Mouse (Mus musculus) layer of hippocampus, adult 2 months (tissue): ENCODE measurements at regions not wholly inside any gene's neighbourhood (a gene's known extent, or its start where the extent isn't known, plus 50 kb on each side); places are given as distances from the start of the nearest gene placed in this dataset.

Experiments used
- DNase-seq, 2 experiments: peaks; one replicate each; pipeline ENCODE4 v3.0.0; 2022; ENCODE audit warnings: low spot score in 2 of 2
- H3K27ac ChIP-seq: fragments of 200-600 bp; 2 replicates; pipeline ENCODE4 v1.8.1; 2022
- H3K4me3 ChIP-seq: fragments of 200-600 bp; 2 replicates; pipeline ENCODE4 v1.8.1; 2022; ENCODE audit warnings: mild to moderate bottlenecking
- CTCF ChIP-seq: fragments of 200-600 bp; conservative IDR thresholded peaks from 2 replicates; pipeline ENCODE4 v1.8.1; 2022; ENCODE audit warnings: antibody characterized with exemption, mild to moderate bottlenecking, moderate library complexity

DNA sequence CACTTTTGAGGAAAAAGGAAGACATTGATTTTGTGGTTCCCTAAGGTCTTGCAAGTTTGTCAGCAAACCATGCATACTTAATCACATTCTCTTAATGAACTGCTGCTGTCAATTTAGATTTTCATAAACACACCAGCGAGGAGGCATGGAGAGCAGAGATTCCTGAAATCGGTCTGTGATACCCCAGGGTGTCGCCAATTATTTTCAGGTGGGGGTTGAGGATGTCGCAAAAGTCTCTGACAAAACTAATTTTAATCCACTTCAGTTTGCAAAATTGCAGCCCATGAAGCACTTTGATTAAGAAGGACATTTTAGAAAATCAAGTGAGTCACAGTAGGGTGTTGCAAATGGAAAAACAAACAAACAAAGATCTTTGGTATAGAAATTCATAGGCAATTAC lies 454.3 kb downstream of the Cdh11 start:
- no peak overlapping the region for H3K27ac ChIP-seq
- no peak for TF ChIP-seq CTCF

DNA sequence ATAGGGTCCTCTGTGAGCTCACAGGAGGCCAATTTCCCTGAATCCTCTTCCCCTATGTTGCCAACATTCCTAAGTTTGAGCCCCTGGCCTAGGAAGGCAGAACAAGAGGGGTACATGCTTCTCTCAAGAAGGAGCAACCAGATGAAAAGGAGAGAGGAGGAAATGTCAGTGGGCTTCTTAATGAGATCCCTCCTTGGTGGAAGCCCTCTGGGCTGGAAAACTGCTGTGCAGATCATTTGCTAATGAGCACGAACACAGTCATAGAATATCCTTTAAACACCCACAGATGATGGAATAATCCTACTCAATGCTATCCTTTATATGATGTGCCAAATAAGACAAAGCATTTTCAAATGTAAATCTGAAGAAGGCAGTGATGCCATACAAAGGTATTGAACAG lies 455.5 kb downstream of the Cdh11 start:
- TF ChIP-seq CTCF, result no peak

More for the DNA sequence above, 454.3 kb downstream of the Cdh11 start:
- H3K4me3 ChIP-seq, result no peak overlapping the region
- DNase-seq, result no peak

More for the DNA sequence above, 455.5 kb downstream of the Cdh11 start:
- Histone ChIP-seq H3K27ac (no peak overlapping the region), H3K4me3 (no peak overlapping the region)
- DNase-seq, result no peak
